Mouse (Mus musculus) neural tube, postnatal 0 days (tissue): ENCODE measurements around the gene Glul. TPM values are rescaled to one million over a fixed set of nuclear protein-coding genes. Genes with fewer than 3 reads are reported as not detected.
A peak's percentile ranks its signal among the peaks of the same experiment; 100 is the strongest.

ENCODE experiments used
- microRNA-seq: library from miRNA; unstranded; fragments of <30 nt; microRNA quantifications from one replicate; pipeline ENCODE4, GENCODE M21; 2016
- polyA plus RNA-seq: library from polyadenylated mRNA; unstranded; fragments of >200 nt; fragmentation: Nextera tagmentation; extraction: Ambion mirVana; gene quantifications from 2 replicates; pipeline ENCODE4 v1.2.1, GENCODE M21; 2015

The Glul gene
- 421 and 440 TPM in 2 replicates for polyA plus RNA-seq

GRCm38 (mm10) chr1:153899731-153900380 is at the start of gene Glul, which contains the start of gene Teddm2:
Gene Glul, plus strand, starts transcription at chr1:153899944.
Gene Teddm2, minus strand, starts transcription at chr1:153900228.

DNA sequence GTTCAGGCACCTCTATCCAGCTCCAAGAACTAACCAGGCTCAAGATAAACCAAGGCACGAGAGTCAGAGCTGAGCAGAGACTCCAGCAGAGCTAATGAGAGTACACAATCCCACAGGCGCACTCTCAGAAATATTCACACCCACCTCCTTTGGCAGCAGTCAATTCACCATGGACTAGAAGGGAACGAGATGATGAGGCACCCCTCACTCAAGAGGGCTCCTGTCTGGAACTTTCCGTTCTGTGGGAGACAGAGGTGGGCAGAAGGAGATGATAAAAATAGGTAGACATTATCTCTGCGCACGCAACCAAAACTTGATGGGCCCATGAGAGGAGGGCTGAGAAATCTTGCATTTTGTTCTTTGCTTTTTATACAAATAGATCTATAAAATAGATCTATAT is 25.7 kb upstream of the Glul start, which contains the start of gene Teddm1b:
Gene Teddm1b, plus strand, starts transcription at position 301 of the 400 bp plus-strand sequence.

GRCm38 (mm10) chr1:153891442-153891841 is 8.3 kb upstream of the Glul start, which contains the start of gene Teddm1a:
Gene Teddm1a, plus strand, starts transcription at chr1:153891742.

Small RNA genes lying within 50 kb of the gene (microRNA-seq; reads per million reads assigned to microRNA genes)
- 9.0 reads per million, percentile 19 among the genes with 10 or more reads in this experiment for gene Mir8114

Other genes starting within 250 kb of the Glul start
- 8.6 and 9.3 TPM in 2 replicates for gene Rgs8, start 246.9 kb upstream of the Glul start, polyA plus RNA-seq
- 8.2 and 8.7 TPM in 2 replicates for gene Rgs16, start 159.6 kb upstream of the Glul start, polyA plus RNA-seq
- gene Rnasel, start 150.5 kb upstream of the Glul start, polyA plus RNA-seq: 13.8 and 18.5 TPM in 2 replicates
- gene Rgsl1, start 55.8 kb upstream of the Glul start, polyA plus RNA-seq: 0.13 and 0.31 TPM in 2 replicates
- gene Teddm1b, start 25.6 kb upstream of the Glul start, polyA plus RNA-seq: 0.11 and 0.31 TPM in 2 replicates
- not detected in 2 replicates for gene Teddm1a, start 8.2 kb upstream of the Glul start, polyA plus RNA-seq
- gene Teddm2, start 284 bp downstream of the Glul start, polyA plus RNA-seq: 1.5 and 1.6 TPM in 2 replicates